Mouse (Mus musculus) layer of hippocampus, postnatal 10 days (tissue): Measurements from ENCODE around the gene Bhlha15. TPM values are rescaled to one million over a fixed set of nuclear protein-coding genes. Genes with fewer than 3 reads are reported as not detected.

Experiments
- DNase-seq, 2 experiments: peaks; one replicate each; pipeline ENCODE4 v3.0.0; 2021; ENCODE audit warnings: low spot score in 2 of 2
- total RNA-seq, 2 experiments: library from RNA; stranded (reverse); gene quantifications; 2 replicates each; pipeline ENCODE4 v1.2.3; 2021

The Bhlha15 gene
- total RNA-seq, 2 experiments from 2014 or later = 0.27 to 0.43 TPM

DNA sequence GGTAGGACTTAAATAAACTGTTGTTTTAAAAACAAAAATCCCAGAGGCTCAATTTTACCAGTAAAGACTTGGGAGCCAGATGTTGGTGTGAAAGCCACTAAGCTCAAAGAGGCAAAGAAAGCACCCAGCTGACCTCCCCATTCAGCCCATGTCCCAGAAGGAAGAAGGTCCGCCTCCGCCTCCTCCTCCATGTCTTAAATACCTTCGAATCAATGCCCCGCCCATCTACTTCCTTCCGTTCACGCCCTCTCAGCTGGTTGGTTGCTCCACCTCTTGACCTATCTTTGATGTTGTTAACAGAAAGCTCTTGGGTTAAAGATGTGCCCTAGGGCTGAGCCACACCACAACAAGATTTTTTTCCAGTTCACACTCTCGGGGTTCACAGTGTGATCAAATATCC is 40.1 kb downstream of the Bhlha15 start:
- no peak for DNase-seq

DNA sequence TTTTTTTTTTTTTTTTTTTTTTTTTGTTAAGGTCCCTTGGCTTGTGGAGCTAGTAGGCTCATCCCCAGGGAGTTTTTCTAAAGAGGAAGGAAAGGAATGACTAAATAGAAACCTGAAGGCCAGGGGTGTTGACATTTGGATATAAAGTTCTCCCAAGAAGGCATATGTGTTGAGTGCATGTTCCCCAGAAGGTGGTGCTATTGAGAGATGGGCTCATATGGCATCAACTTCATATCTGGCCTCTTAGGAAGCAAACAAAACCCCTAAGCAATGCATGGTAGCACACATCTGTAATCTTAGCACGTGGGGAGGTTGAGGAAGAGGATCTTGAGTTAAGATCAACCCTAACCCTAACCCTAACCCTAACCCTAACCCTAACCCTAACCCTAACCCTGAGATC is 41.3 kb downstream of the Bhlha15 start:
- DNase-seq = no peak

DNA sequence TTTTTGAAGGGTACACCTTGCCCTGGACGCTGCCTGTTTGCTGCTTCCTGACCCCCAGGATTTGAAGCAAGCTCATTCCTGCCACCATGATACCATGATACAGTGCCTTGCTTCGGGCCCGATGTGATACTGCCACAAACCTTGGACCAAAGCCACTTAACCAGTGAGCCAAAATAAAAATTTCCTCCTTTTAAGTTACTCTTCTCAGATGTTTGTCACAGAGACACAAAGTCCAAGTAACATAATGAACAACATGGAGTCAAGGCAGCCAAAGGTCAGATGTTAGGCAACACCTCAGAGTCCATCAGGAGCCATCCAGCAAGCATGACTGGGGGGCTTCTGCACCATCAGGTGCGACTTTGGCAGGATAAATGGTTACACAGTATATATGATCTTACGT is 42.4 kb downstream of the Bhlha15 start:
- no peak for DNase-seq

DNA sequence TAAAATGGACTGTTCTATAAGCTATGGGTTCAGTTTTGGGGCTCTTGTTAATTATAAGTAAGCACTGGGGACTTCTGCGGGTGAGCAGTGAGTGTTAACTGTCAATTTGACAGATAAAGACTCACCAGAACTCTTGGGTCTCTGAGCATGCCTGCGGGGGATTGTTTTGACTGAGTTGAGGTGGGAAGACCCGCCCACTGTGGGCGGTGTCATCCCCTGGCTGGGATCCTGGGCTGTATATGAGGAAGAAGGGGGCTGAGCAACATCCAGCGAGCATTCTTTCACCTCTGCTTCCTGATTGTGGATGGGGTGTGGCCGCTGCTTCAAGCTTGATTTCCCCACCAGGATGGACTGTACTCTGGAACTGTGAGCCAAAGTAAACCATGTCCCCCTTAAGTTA is 44.1 kb downstream of the Bhlha15 start:
- DNase-seq = no peak

DNA sequence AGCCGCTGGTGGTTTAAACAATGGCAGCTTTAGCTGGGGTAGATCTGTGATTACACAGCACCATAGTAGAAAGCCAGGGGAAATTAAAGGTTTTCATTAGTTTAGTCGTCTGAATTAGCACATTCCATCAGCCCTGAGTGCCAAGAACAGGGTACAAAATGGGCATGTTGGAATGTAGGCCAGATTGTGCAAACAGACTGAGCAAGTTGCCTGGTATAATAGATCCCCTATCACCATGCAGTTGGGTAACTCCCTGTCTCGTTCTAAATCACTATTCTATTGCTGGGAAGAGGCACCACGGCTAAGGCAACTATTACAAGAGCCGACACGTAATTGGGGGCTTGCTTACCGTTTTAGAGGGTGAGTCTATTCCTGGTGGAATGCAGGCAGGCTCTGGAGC is 44.6 kb downstream of the Bhlha15 start:
- DNase-seq = peak; percentile 26 to 40

DNA sequence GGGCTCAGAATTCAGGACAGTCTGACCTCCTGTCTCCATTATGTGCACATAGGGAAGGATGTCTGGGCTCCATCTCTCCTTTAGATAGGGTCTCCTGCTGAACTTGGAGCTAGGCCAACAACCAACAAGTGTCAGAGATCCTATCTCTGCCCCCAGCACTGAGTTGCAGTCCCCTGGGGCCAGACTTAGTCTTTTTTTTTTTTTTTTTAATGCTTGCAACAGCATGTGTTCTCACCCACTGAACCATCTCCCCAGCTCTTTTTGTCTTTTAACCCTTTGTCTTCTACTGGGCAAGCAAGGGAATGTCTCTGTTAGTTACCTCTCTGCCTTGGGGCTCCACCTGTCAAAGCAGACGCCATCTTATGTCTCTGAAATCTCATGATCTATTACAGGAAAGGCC is 48.9 kb downstream of the Bhlha15 start:
- no peak for DNase-seq

Other genes with a start within 250 kb of the Bhlha15 start
- 10 to 100 TPM; 50.4 to 55.7 TPM for gene Ccz1, start 175.4 kb upstream of the Bhlha15 start, total RNA-seq
- gene Ocm, start 163.6 kb upstream of the Bhlha15 start, total RNA-seq = under 1 TPM in 1 of 2 experiments, not detected in 1; 0.59 TPM
- 10 to 100 TPM; 83.0 to 91.0 TPM for gene Lmtk2, start 89.8 kb upstream of the Bhlha15 start, total RNA-seq
- 10 to 100 TPM; 85.3 to 99.4 TPM for gene Tecpr1, start 33.3 kb downstream of the Bhlha15 start, total RNA-seq
- gene Bri3, start 54.2 kb downstream of the Bhlha15 start, total RNA-seq = 10 to 100 TPM; 64.3 to 69.4 TPM
- under 1 TPM; 0.40 to 0.96 TPM for gene Baiap2l1, start 167.8 kb downstream of the Bhlha15 start, total RNA-seq